Mouse (Mus musculus): ENCODE results near the gene Trmt44.

GRCm38 (mm10) chr5:35611900-35612299 lies 37.0 kb upstream of the Trmt44 start:
- TF ChIP-seq CTCF (IDR thresholded peaks at IDR 0.05; ENCODE audit: control insufficient read depth, insufficient read depth, insufficient replicate concordance, low read depth, low read length) (no peak), POLR2A (IDR thresholded peaks at IDR 0.05; ENCODE audit: control insufficient read depth, low read depth, low read length) (no peak)
